Mouse (Mus musculus) embryonic fibroblast, embryonic 13.5 days (primary cell): Measurements from ENCODE around the gene 1110008P14Rik. TPM values are rescaled to one million over a fixed set of nuclear protein-coding genes. Genes with fewer than 3 reads are reported as not detected.

ENCODE experiments used
- H3K27ac ChIP-seq: 2 replicates; pipeline ENCODE4 v1.5.1; 2012; ENCODE audit warnings: low read length, control low read depth, inconsistent platforms; ENCODE audit not compliant: insufficient read depth
- H3K4me1 ChIP-seq: 2 replicates; pipeline ENCODE4 v1.6.1; 2011; ENCODE audit warnings: low read length; ENCODE audit not compliant: control insufficient read depth, insufficient read depth
- H3K4me3 ChIP-seq: 2 replicates; pipeline ENCODE4 v1.5.1; 2011; ENCODE audit warnings: mild to moderate bottlenecking, control low read depth, low read length; ENCODE audit not compliant: insufficient read depth
- CTCF ChIP-seq: IDR thresholded peaks from 2 replicates; pipeline ENCODE4 v1.5.1; 2011; ENCODE audit warnings: mild to moderate bottlenecking, control low read depth, low read length, moderate library complexity, borderline replicate concordance; ENCODE audit not compliant: insufficient read depth
- POLR2A ChIP-seq: IDR thresholded peaks from 2 replicates; pipeline ENCODE4 v1.6.1; 2011; ENCODE audit warnings: low read depth, mild to moderate bottlenecking, control low read depth, low read length, moderate library complexity
- polyA plus RNA-seq: library from polyadenylated mRNA; stranded (reverse); fragments of >200 nt; gene quantifications from 2 replicates; pipeline ENCODE4 v1.2.4, GENCODE M21; 2011; ENCODE audit warnings: low read depth; ENCODE audit not compliant: missing spikeins, insufficient read length

Gene 1110008P14Rik
- polyA plus RNA-seq, 1 experiment = 28.8 TPM

- H3K4me3 ChIP-seq = no peak overlapping the region
- no peak overlapping the region for H3K27ac ChIP-seq
- peaks cover 9% of the 10 kb centered on the region for H3K4me1 ChIP-seq
- TF ChIP-seq POLR2A (no peak), CTCF (no peak)
These were observed 52.8 kb downstream of the 1110008P14Rik start for GRCm38 (mm10) chr2:32328911-32329460.

DNA sequence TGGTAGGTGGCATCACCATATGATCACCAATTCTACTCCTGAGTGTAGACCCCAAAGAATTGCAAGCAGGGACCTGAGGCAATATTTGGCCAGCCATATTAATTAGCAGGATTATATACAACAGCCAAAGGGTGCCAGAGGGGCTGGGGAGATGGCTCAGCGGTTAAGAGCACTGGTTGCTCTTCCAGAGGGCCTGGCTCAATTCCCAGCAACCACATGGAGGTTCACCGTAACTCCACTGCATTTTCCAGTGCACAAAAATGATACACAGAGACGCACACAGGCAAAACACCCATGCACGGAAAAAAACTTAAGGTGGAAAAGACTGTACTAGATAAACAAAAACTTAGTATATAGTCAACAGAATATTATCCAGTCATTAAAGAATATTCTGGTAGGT is 54.5 kb downstream of the 1110008P14Rik start:
- Histone ChIP-seq H3K4me1 (peaks cover 9% of the 10 kb centered on the region), H3K4me3 (no peak overlapping the region), H3K27ac (no peak overlapping the region; the same call in 1 of the 2 replicates)
- TF ChIP-seq POLR2A = no peak
- no peak for TF ChIP-seq CTCF

Other genes starting within 250 kb of the 1110008P14Rik start
- 75.5 and 84.6 TPM in 2 replicates for gene Prrc2b, start 230.9 kb downstream of the 1110008P14Rik start, polyA plus RNA-seq
- 19.3 and 22.8 TPM in 2 replicates for gene Pomt1, start 145.3 kb downstream of the 1110008P14Rik start, polyA plus RNA-seq
- 20.5 and 22.1 TPM in 2 replicates for gene Uck1, start 121.8 kb downstream of the 1110008P14Rik start, polyA plus RNA-seq
- gene Golga2, start 94.6 kb downstream of the 1110008P14Rik start, polyA plus RNA-seq = 73.1 and 78.9 TPM in 2 replicates
- 474 and 541 TPM in 2 replicates for gene Swi5, start 93.9 kb downstream of the 1110008P14Rik start, polyA plus RNA-seq
- 41.8 and 47.6 TPM in 2 replicates for gene Ciz1, start 29.6 kb downstream of the 1110008P14Rik start, polyA plus RNA-seq
- gene Dnm1, start 28.6 kb downstream of the 1110008P14Rik start, polyA plus RNA-seq = 37.2 and 52.6 TPM in 2 replicates
- not detected in 2 replicates for gene Lcn2, start 6.3 kb upstream of the 1110008P14Rik start, polyA plus RNA-seq
- 14.3 and 18.0 TPM in 2 replicates for gene Ptges2, start 14.0 kb upstream of the 1110008P14Rik start, polyA plus RNA-seq
- gene Naif1, start 68.5 kb upstream of the 1110008P14Rik start, polyA plus RNA-seq = 3.5 and 3.8 TPM in 2 replicates
- gene Slc25a25, start 69.5 kb upstream of the 1110008P14Rik start, polyA plus RNA-seq = 10.7 and 16.6 TPM in 2 replicates
- gene Fam102a, start 153.4 kb upstream of the 1110008P14Rik start, polyA plus RNA-seq = 5.3 and 8.9 TPM in 2 replicates
- 70.1 and 71.9 TPM in 2 replicates for gene Dpm2, start 188.9 kb upstream of the 1110008P14Rik start, polyA plus RNA-seq
- gene Pip5kl1, start 192.9 kb upstream of the 1110008P14Rik start, polyA plus RNA-seq = 0.67 TPM in 1 of 2 replicates, not detected in the other
- gene 9430097D07Rik, start 193.7 kb upstream of the 1110008P14Rik start, polyA plus RNA-seq = not detected in 2 replicates
- gene St6galnac4, start 205.2 kb upstream of the 1110008P14Rik start, polyA plus RNA-seq = 20.4 and 21.5 TPM in 2 replicates
- 33.3 and 39.3 TPM in 2 replicates for gene St6galnac6, start 217.8 kb upstream of the 1110008P14Rik start, polyA plus RNA-seq
- 157 and 266 TPM in 2 replicates for gene Ak1, start 239.8 kb upstream of the 1110008P14Rik start, polyA plus RNA-seq